Mouse (Mus musculus): ENCODE data around the gene Larp4b.

Gene Larp4b

GRCm38 (mm10) chr13:9125193-9125592 is 31.5 kb downstream of the Larp4b start:
- no peak for DNase-seq (ENCODE audit: low spot score)

- DNase-seq (ENCODE audit: low spot score), result no peak
Observed at GRCm38 (mm10) chr13:9127715-9128114, 34.0 kb downstream of the Larp4b start.

GRCm38 (mm10) chr13:9128707-9129314 is 35.1 kb downstream of the Larp4b start:
- DNase-seq (ENCODE audit: low spot score), result no peak

- DNase-seq (ENCODE audit: low spot score), result no peak
Observed at GRCm38 (mm10) chr13:9134421-9134820, 40.7 kb downstream of the Larp4b start.

- DNase-seq (ENCODE audit: low spot score), result no peak
Observed at GRCm38 (mm10) chr13:9136088-9136487, 42.4 kb downstream of the Larp4b start.

GRCm38 (mm10) chr13:9136733-9137132 is 43.1 kb downstream of the Larp4b start:
- DNase-seq (ENCODE audit: low spot score), result no peak

- no peak for DNase-seq (ENCODE audit: low spot score)
Observed at GRCm38 (mm10) chr13:9139466-9139991, 45.8 kb downstream of the Larp4b start.

- no peak for DNase-seq (ENCODE audit: low spot score)
Observed at GRCm38 (mm10) chr13:9140204-9140603, 46.5 kb downstream of the Larp4b start.

GRCm38 (mm10) chr13:9142371-9142770 is 48.7 kb downstream of the Larp4b start:
- DNase-seq (ENCODE audit: low spot score), result no peak

GRCm38 (mm10) chr13:9148830-9149229 is 55.1 kb downstream of the Larp4b start:
- DNase-seq (ENCODE audit: low spot score), result no peak

GRCm38 (mm10) chr13:9149473-9150217 is 56.0 kb downstream of the Larp4b start:
- DNase-seq (ENCODE audit: low spot score), result no peak

- no peak for DNase-seq (ENCODE audit: low spot score)
Observed at GRCm38 (mm10) chr13:9151100-9151499, 57.4 kb downstream of the Larp4b start.

- DNase-seq (ENCODE audit: low spot score), result no peak
Observed at GRCm38 (mm10) chr13:9151619-9152018, 57.9 kb downstream of the Larp4b start.

- DNase-seq (ENCODE audit: low spot score), result no peak
Observed at GRCm38 (mm10) chr13:9152267-9152666, 58.6 kb downstream of the Larp4b start.

- no peak for DNase-seq (ENCODE audit: low spot score)
Observed at GRCm38 (mm10) chr13:9153803-9154202, 60.1 kb downstream of the Larp4b start.

GRCm38 (mm10) chr13:9159282-9159681 is 65.6 kb downstream of the Larp4b start:
- no peak for DNase-seq (ENCODE audit: low spot score)

- DNase-seq (ENCODE audit: low spot score), result no peak
Observed at GRCm38 (mm10) chr13:9162888-9163287, 69.2 kb downstream of the Larp4b start.

- DNase-seq (ENCODE audit: low spot score), result no peak
Observed at GRCm38 (mm10) chr13:9167842-9168241, 74.2 kb downstream of the Larp4b start.

- DNase-seq (ENCODE audit: low spot score), result no peak
Observed at GRCm38 (mm10) chr13:9169616-9170015, 75.9 kb downstream of the Larp4b start.

- DNase-seq (ENCODE audit: low spot score), result no peak
Observed at GRCm38 (mm10) chr13:9170726-9171125, 77.0 kb downstream of the Larp4b start.

GRCm38 (mm10) chr13:9173414-9173813 is 79.7 kb downstream of the Larp4b start:
- DNase-seq (ENCODE audit: low spot score), result no peak

- no peak for DNase-seq (ENCODE audit: low spot score)
Observed at GRCm38 (mm10) chr13:9175171-9175570, 81.5 kb downstream of the Larp4b start.

GRCm38 (mm10) chr13:9178270-9178669 is 84.6 kb downstream of the Larp4b start:
- no peak for DNase-seq (ENCODE audit: low spot score)

- DNase-seq (ENCODE audit: low spot score), result no peak
Observed at GRCm38 (mm10) chr13:9178718-9179117, 85.0 kb downstream of the Larp4b start.
